Mouse (Mus musculus): Measurements from ENCODE around the gene Ifi208. TPM values are rescaled to one million over a fixed set of nuclear protein-coding genes. Genes with fewer than 3 reads are reported as not detected.

The Ifi208 gene
- total RNA-seq, 1 experiment, result not detected

DNA sequence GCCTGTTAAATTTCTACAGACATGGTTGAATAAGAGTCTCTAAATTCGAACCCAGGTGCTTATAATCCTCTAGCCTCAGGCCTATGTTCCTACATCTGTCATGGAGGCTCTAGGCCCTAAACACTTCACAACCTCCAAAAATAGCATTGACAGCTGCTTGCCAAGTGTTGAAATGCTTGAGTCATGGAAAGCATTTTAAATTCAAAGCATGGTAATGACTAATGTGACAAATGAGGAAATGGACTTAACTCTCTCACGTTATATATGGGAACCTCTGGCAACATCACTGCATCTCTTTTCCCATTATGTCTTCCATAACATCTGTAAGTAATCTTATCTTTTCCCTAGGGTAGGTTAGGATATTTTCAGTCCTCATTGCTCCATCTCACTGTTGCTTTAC, 63.5 kb downstream of the Ifi208 start:
- no peak for DNase-seq (ENCODE audit: low read depth, low spot score)
- Histone ChIP-seq H3K9ac (ENCODE audit: insufficient read depth, low read depth, low read length, poor library complexity, severe bottlenecking) (no peak overlapping the region), H3K27ac (ENCODE audit: insufficient read depth, low read depth, low read length, poor library complexity, severe bottlenecking) (no peak overlapping the region), H3K4me3 (ENCODE audit: insufficient read depth in 1 of 2, low read depth in 1 of 2, low read length in 2 of 2, poor library complexity in 1 of 2, severe bottlenecking in 1 of 2) (no peak overlapping the region), H3K9me3 (ENCODE audit: control insufficient read depth, insufficient read depth, low read depth, low read length) (no peaks in the 10 kb centered on the region), H3K4me1 (ENCODE audit: control insufficient read depth in 2 of 2, insufficient read depth in 2 of 2, low read length in 2 of 2, poor library complexity in 1 of 2) (no peaks in the 10 kb centered on the region), H3K36me3 (ENCODE audit: control insufficient read depth, insufficient read depth, low read length, poor library complexity, severe bottlenecking) (no peaks in the 10 kb centered on the region)
- in situ Hi-C loops (cut with MboI; ENCODE audit: low sequenced_read_pairs in 2 of 2, unreplicated experiment in 2 of 2), result no loop called here
- no peak for TF ChIP-seq MAFK (IDR thresholded peaks at IDR 0.05; ENCODE audit: insufficient read depth, low read depth, low read length)
- TF ChIP-seq CHD2 (IDR thresholded peaks at IDR 0.05; ENCODE audit: low read depth, low read length), result no peak
- no peak for TF ChIP-seq ZNF384 (IDR thresholded peaks at IDR 0.05; ENCODE audit: low read depth, low read length)
- no peak for TF ChIP-seq HCFC1 (IDR thresholded peaks at IDR 0.05; ENCODE audit: borderline replicate concordance, insufficient read depth, low read length)
- TF ChIP-seq ZC3H11A (IDR thresholded peaks at IDR 0.05; ENCODE audit: borderline replicate concordance, low read depth, low read length), result no peak

GRCm38 (mm10) chr1:173740537-173740936, 67.1 kb downstream of the Ifi208 start:
- Histone ChIP-seq H3K4me3 (ENCODE audit: insufficient read depth in 1 of 2, low read depth in 1 of 2, low read length in 2 of 2, poor library complexity in 1 of 2, severe bottlenecking in 1 of 2) (no peak overlapping the region), H3K27ac (ENCODE audit: insufficient read depth, low read depth, low read length, poor library complexity, severe bottlenecking) (no peak overlapping the region), H3K9me3 (ENCODE audit: control insufficient read depth, insufficient read depth, low read depth, low read length) (no peaks in the 10 kb centered on the region), H3K4me1 (ENCODE audit: control insufficient read depth in 2 of 2, insufficient read depth in 2 of 2, low read length in 2 of 2, poor library complexity in 1 of 2) (no peaks in the 10 kb centered on the region), H3K9ac (ENCODE audit: insufficient read depth, low read depth, low read length, poor library complexity, severe bottlenecking) (no peak overlapping the region), H3K36me3 (ENCODE audit: control insufficient read depth, insufficient read depth, low read length, poor library complexity, severe bottlenecking) (no peaks in the 10 kb centered on the region)
- in situ Hi-C loops (cut with MboI; ENCODE audit: low sequenced_read_pairs in 2 of 2, unreplicated experiment in 2 of 2), result no loop called here
- no peak for DNase-seq (ENCODE audit: low read depth, low spot score)
- no peak for TF ChIP-seq MAFK (IDR thresholded peaks at IDR 0.05; ENCODE audit: insufficient read depth, low read depth, low read length)
- TF ChIP-seq CHD2 (IDR thresholded peaks at IDR 0.05; ENCODE audit: low read depth, low read length), result no peak
- no peak for TF ChIP-seq HCFC1 (IDR thresholded peaks at IDR 0.05; ENCODE audit: borderline replicate concordance, insufficient read depth, low read length)
- no peak for TF ChIP-seq ZC3H11A (IDR thresholded peaks at IDR 0.05; ENCODE audit: borderline replicate concordance, low read depth, low read length)
- no peak for TF ChIP-seq ZNF384 (IDR thresholded peaks at IDR 0.05; ENCODE audit: low read depth, low read length)

DNA sequence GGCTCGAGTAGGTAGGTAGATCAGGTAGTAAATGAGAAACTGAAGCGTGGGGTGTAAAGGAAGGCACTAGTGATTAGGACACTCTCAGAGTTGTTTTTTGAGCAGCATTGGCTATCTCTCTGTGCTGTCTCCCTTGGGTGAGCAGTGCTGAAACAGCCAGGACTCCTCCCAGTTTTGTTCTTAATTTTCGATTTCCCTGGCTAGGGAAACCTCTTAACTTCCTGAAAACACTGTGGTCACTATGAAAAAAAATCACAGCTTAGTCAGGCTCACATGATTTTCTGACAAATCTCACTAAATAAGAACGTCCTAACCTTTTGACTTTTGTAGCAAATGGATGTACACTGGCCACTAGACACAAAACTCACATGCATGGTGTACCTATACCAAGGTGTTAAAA, 68.2 kb downstream of the Ifi208 start, which contains the start of gene Ifi207:
Ifi207 (minus strand) TSS at position 92 of the 400 bp plus-strand sequence.
- no peak for TF ChIP-seq MAFK (IDR thresholded peaks at IDR 0.05; ENCODE audit: insufficient read depth, low read depth, low read length)
- no peak for TF ChIP-seq ZC3H11A (IDR thresholded peaks at IDR 0.05; ENCODE audit: borderline replicate concordance, low read depth, low read length)
- TF ChIP-seq CHD2 (IDR thresholded peaks at IDR 0.05; ENCODE audit: low read depth, low read length), result no peak
- TF ChIP-seq ZNF384 (IDR thresholded peaks at IDR 0.05; ENCODE audit: low read depth, low read length), result no peak
- no peak for TF ChIP-seq HCFC1 (IDR thresholded peaks at IDR 0.05; ENCODE audit: borderline replicate concordance, insufficient read depth, low read length)
- H3K9ac ChIP-seq (ENCODE audit: insufficient read depth, low read depth, low read length, poor library complexity, severe bottlenecking), result no peak within 1 kb of the TSS
- H3K4me3 ChIP-seq (ENCODE audit: insufficient read depth in 1 of 2, low read depth in 1 of 2, low read length in 2 of 2, poor library complexity in 1 of 2, severe bottlenecking in 1 of 2), result no peak within 1 kb of the TSS
- in situ Hi-C loops (cut with MboI; ENCODE audit: low sequenced_read_pairs in 2 of 2, unreplicated experiment in 2 of 2), result no loop called here
- DNase-seq (ENCODE audit: low read depth, low spot score), result no peak
- H3K36me3 ChIP-seq (ENCODE audit: control insufficient read depth, insufficient read depth, low read length, poor library complexity, severe bottlenecking), result no peaks in the 10 kb centered on the region
- no peaks in the 10 kb centered on the region for H3K4me1 ChIP-seq (ENCODE audit: control insufficient read depth in 2 of 2, insufficient read depth in 2 of 2, low read length in 2 of 2, poor library complexity in 1 of 2)
- no peak within 1 kb of the TSS for H3K27ac ChIP-seq (ENCODE audit: insufficient read depth, low read depth, low read length, poor library complexity, severe bottlenecking)
- no peaks in the 10 kb centered on the region for H3K9me3 ChIP-seq (ENCODE audit: control insufficient read depth, insufficient read depth, low read depth, low read length)

DNA sequence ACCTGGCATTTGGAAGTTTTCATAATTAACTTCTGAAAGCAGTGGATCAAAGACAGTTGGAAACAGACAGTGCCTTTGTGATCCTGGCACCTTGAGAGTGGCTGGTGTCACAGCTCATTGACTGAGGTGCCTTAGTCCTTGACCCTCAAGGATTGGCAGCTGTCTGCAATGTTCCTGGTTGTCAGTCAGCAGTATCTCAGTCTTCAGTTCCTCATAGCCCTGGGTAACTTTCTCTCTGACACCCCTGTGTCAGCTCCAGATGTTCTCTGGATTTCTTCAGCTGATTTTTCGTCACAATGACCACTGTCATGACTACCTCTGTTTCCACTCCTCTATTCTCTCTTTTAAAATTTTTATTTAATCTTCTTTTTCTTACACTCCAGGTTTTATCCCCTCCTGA, 68.8 kb downstream of the Ifi208 start:
- Histone ChIP-seq H3K36me3 (ENCODE audit: control insufficient read depth, insufficient read depth, low read length, poor library complexity, severe bottlenecking) (no peaks in the 10 kb centered on the region), H3K27ac (ENCODE audit: insufficient read depth, low read depth, low read length, poor library complexity, severe bottlenecking) (no peak overlapping the region), H3K4me1 (ENCODE audit: control insufficient read depth in 2 of 2, insufficient read depth in 2 of 2, low read length in 2 of 2, poor library complexity in 1 of 2) (no peaks in the 10 kb centered on the region), H3K9ac (ENCODE audit: insufficient read depth, low read depth, low read length, poor library complexity, severe bottlenecking) (no peak overlapping the region), H3K9me3 (ENCODE audit: control insufficient read depth, insufficient read depth, low read depth, low read length) (no peaks in the 10 kb centered on the region), H3K4me3 (ENCODE audit: insufficient read depth in 1 of 2, low read depth in 1 of 2, low read length in 2 of 2, poor library complexity in 1 of 2, severe bottlenecking in 1 of 2) (no peak overlapping the region)
- TF ChIP-seq MAFK (IDR thresholded peaks at IDR 0.05; ENCODE audit: insufficient read depth, low read depth, low read length) (no peak), ZC3H11A (IDR thresholded peaks at IDR 0.05; ENCODE audit: borderline replicate concordance, low read depth, low read length) (no peak), HCFC1 (IDR thresholded peaks at IDR 0.05; ENCODE audit: borderline replicate concordance, insufficient read depth, low read length) (no peak), CHD2 (IDR thresholded peaks at IDR 0.05; ENCODE audit: low read depth, low read length) (no peak), ZNF384 (IDR thresholded peaks at IDR 0.05; ENCODE audit: low read depth, low read length) (no peak)
- no peak for DNase-seq (ENCODE audit: low read depth, low spot score)
- in situ Hi-C loops (cut with MboI; ENCODE audit: low sequenced_read_pairs in 2 of 2, unreplicated experiment in 2 of 2), result no loop called here

Other genes starting within 250 kb of the Ifi208 start
- not detected in 2 replicates for gene Ifi206, start 182.6 kb upstream of the Ifi208 start, total RNA-seq (2012; rRNA removed)
- not detected in 2 replicates for gene Ifi214, start 137.7 kb upstream of the Ifi208 start, total RNA-seq (2012; rRNA removed)
- 0.13 TPM in 1 of 2 replicates, not detected in the other for gene Ifi213, start 74.4 kb upstream of the Ifi208 start, total RNA-seq (2012; rRNA removed)
- not detected in 2 replicates for gene Ifi209, start 42.8 kb upstream of the Ifi208 start, total RNA-seq (2012; rRNA removed)
- not detected in 2 replicates for gene Ifi207, start 68.1 kb downstream of the Ifi208 start, total RNA-seq (2012; rRNA removed)
- 0.58 TPM in 1 of 2 replicates, not detected in the other for gene Ifi204, start 93.3 kb downstream of the Ifi208 start, total RNA-seq (2012; rRNA removed)
- 0.80 TPM in 1 of 2 replicates, not detected in the other for gene Ifi211, start 239.4 kb downstream of the Ifi208 start, total RNA-seq (2012; rRNA removed)

All from ES-E14 (cell line).